Mouse (Mus musculus): Measurements from ENCODE around the gene Nfix. TPM values are rescaled to one million over a fixed set of nuclear protein-coding genes. Genes with fewer than 3 reads are reported as not detected.
A peak's percentile ranks its signal among the peaks of the same experiment; 100 is the strongest.

Nfix gene
- polyA plus RNA-seq, 1 experiment = 65.7 TPM

- peaks cover 10% of the 10 kb centered on the region for H3K36me3 ChIP-seq (ENCODE audit: control insufficient read depth, insufficient read depth)
These were observed 33.7 kb downstream of the Nfix start for GRCm38 (mm10) chr8:84766422-84766821.

GRCm38 (mm10) chr8:84765629-84766028 is 34.5 kb downstream of the Nfix start:
- Histone ChIP-seq H3K4me3 (no peak overlapping the region), H3K79me2 (ENCODE audit: control insufficient read depth, insufficient read depth) (peaks cover 23% of the 10 kb centered on the region), H3K27me3 (ENCODE audit: control insufficient read depth, insufficient read depth, insufficient read length) (no peaks in the 10 kb centered on the region), H3K4me2 (ENCODE audit: low read depth) (no peak overlapping the region), H3ac (ENCODE audit: control insufficient read depth, insufficient read length) (no peak overlapping the region), H3K36me3 (ENCODE audit: control insufficient read depth, insufficient read depth) (peaks cover 10% of the 10 kb centered on the region)
- no peak for TF ChIP-seq TCF3 (IDR thresholded peaks at IDR 0.05; ENCODE audit: insufficient read length, low read depth)
- no peak for TF ChIP-seq CEBPB (IDR thresholded peaks at IDR 0.05; ENCODE audit: insufficient read depth, poor library complexity, severe bottlenecking)
- no peak for TF ChIP-seq MYOD1 (IDR thresholded peaks at IDR 0.05; ENCODE audit: control insufficient read depth in 1 of 3, insufficient read length in 2 of 3, low read depth in 2 of 3)

More at GRCm38 (mm10) chr8:84766422-84766821, 33.7 kb downstream of the Nfix start:
- no peaks in the 10 kb centered on the region for H3K27me3 ChIP-seq (ENCODE audit: control insufficient read depth, insufficient read depth, insufficient read length)
- TF ChIP-seq POLR2A (IDR thresholded peaks at IDR 0.05; ENCODE audit: insufficient read length, low read depth) = no peak
- no peak for TF ChIP-seq TCF12 (IDR thresholded peaks at IDR 0.05; ENCODE audit: insufficient read depth, poor library complexity, severe bottlenecking)
- TF ChIP-seq POLR2AphosphoS2 (IDR thresholded peaks at IDR 0.05; ENCODE audit: insufficient read length, low read depth) = no peak
- TF ChIP-seq MYOD1 (IDR thresholded peaks at IDR 0.05; ENCODE audit: control insufficient read depth in 1 of 3, insufficient read length in 2 of 3, low read depth in 2 of 3) = no peak
- no peak for TF ChIP-seq REST (IDR thresholded peaks at IDR 0.05; ENCODE audit: insufficient read depth, insufficient read length)
- TF ChIP-seq SRF (IDR thresholded peaks at IDR 0.05; ENCODE audit: control insufficient read depth, insufficient read length, low read depth) = no peak
- TF ChIP-seq E2F4 (IDR thresholded peaks at IDR 0.05; ENCODE audit: insufficient read depth) = no peak
- no peak for TF ChIP-seq TCF3 (IDR thresholded peaks at IDR 0.05; ENCODE audit: insufficient read length, low read depth)
- TF ChIP-seq USF1 (IDR thresholded peaks at IDR 0.05; ENCODE audit: low read depth) = no peak
- H3ac ChIP-seq (ENCODE audit: control insufficient read depth, insufficient read length) = no peak overlapping the region
- no peak overlapping the region for H3K4me2 ChIP-seq (ENCODE audit: low read depth)
- no peak overlapping the region for H3K4me3 ChIP-seq
- H3K79me2 ChIP-seq (ENCODE audit: control insufficient read depth, insufficient read depth) = peaks cover 28% of the 10 kb centered on the region

DNA sequence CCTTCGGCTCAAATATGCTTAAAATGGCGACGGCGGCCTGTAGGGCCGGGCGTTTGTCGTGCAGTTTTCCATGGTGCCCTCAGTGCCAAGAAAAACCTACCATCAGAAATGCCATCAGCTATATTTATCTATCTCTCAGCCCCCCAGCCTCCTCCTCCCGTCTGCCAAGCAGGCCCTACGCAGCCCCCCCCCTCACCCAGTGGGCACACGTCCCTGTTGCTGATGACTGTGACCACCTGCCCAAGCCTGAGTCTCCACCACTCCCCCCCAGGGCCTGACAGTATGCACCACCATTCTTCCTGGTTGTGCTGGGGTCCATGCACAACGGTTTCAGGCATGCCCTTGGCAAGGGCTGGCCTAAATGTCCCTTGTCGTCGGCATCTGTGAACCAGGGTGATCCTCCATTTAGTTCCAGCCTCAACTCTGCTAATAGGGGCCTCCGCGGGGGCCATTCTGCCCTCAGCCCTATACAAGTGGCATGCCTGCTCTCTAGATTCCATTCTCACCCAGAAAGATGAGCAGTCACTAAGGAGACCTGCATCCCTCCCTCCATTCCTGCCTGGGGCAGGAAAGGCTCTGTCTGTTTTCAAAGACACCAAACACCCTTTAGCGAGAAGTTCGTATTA is 35.2 kb downstream of the Nfix start:
- H3K4me2 ChIP-seq (ENCODE audit: low read depth) = no peak overlapping the region
- peaks cover 29% of the 10 kb centered on the region for H3K79me2 ChIP-seq (ENCODE audit: control insufficient read depth, insufficient read depth)
- H3K36me3 ChIP-seq (ENCODE audit: control insufficient read depth, insufficient read depth) = peaks cover 10% of the 10 kb centered on the region
- H3K4me3 ChIP-seq = no peak overlapping the region
- no peak overlapping the region for H3ac ChIP-seq (ENCODE audit: control insufficient read depth, insufficient read length)
- no peaks in the 10 kb centered on the region for H3K27me3 ChIP-seq (ENCODE audit: control insufficient read depth, insufficient read depth, insufficient read length)
- TF ChIP-seq POLR2AphosphoS2 (IDR thresholded peaks at IDR 0.05; ENCODE audit: insufficient read length, low read depth) (no peak), CEBPB (IDR thresholded peaks at IDR 0.05; ENCODE audit: insufficient read depth, poor library complexity, severe bottlenecking) (no peak), REST (IDR thresholded peaks at IDR 0.05; ENCODE audit: insufficient read depth, insufficient read length) (no peak), E2F4 (IDR thresholded peaks at IDR 0.05; ENCODE audit: insufficient read depth) (no peak), MYOD1 (IDR thresholded peaks at IDR 0.05; ENCODE audit: control insufficient read depth in 1 of 3, insufficient read length in 2 of 3, low read depth in 2 of 3) (no peak), TCF12 (IDR thresholded peaks at IDR 0.05; ENCODE audit: insufficient read depth, poor library complexity, severe bottlenecking) (no peak)

- Histone ChIP-seq H3K36me3 (ENCODE audit: control insufficient read depth, insufficient read depth) (peaks cover 9% of the 10 kb centered on the region), H3K4me2 (ENCODE audit: low read depth) (no peak overlapping the region), H3K4me3 (no peak overlapping the region), H3ac (ENCODE audit: control insufficient read depth, insufficient read length) (no peak overlapping the region), H3K27me3 (ENCODE audit: control insufficient read depth, insufficient read depth, insufficient read length) (no peaks in the 10 kb centered on the region), H3K79me2 (ENCODE audit: control insufficient read depth, insufficient read depth) (peaks cover 35% of the 10 kb centered on the region)
- no peak for TF ChIP-seq MAX (IDR thresholded peaks at IDR 0.05; ENCODE audit: low read depth)
- no peak for TF ChIP-seq USF1 (IDR thresholded peaks at IDR 0.05; ENCODE audit: low read depth)
- no peak for TF ChIP-seq MYOG (IDR thresholded peaks at IDR 0.05; ENCODE audit: control insufficient read depth in 1 of 3, insufficient read depth in 1 of 3, insufficient read length in 2 of 3, low read depth in 2 of 3)
- no peak for TF ChIP-seq SRF (IDR thresholded peaks at IDR 0.05; ENCODE audit: control insufficient read depth, insufficient read length, low read depth)
- no peak for TF ChIP-seq CEBPB (IDR thresholded peaks at IDR 0.05; ENCODE audit: insufficient read depth, poor library complexity, severe bottlenecking)
- TF ChIP-seq POLR2AphosphoS2 (IDR thresholded peaks at IDR 0.05; ENCODE audit: insufficient read length, low read depth) = no peak
- no peak for TF ChIP-seq E2F4 (IDR thresholded peaks at IDR 0.05; ENCODE audit: insufficient read depth)
- TF ChIP-seq MYOD1 (IDR thresholded peaks at IDR 0.05; ENCODE audit: control insufficient read depth in 1 of 3, insufficient read length in 2 of 3, low read depth in 2 of 3) = no peak
- TF ChIP-seq POLR2A (IDR thresholded peaks at IDR 0.05; ENCODE audit: insufficient read length, low read depth) = no peak
- TF ChIP-seq TCF3 (IDR thresholded peaks at IDR 0.05; ENCODE audit: insufficient read length, low read depth) = no peak
These were observed 36.0 kb downstream of the Nfix start for GRCm38 (mm10) chr8:84764100-84764499.

DNA sequence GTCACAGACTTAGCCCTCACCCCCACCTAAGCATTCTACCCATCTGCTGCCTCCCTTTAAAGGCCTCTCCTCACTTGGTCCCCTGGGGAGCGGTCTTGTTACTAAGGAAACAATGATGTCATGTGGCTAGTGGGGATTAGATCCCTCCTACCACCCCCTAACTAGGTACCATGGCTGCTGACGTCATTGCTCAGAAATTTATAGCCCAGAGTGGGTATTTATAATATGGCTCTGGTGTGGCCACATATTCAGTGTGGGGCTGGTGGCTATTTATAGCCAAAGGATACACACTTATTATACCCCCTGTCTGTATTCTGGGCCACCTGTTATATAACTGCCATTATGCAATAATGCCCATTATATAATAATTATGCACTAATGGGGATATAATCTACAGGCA is 39.2 kb downstream of the Nfix start:
- Histone ChIP-seq H3K27me3 (ENCODE audit: control insufficient read depth, insufficient read depth, insufficient read length) (no peaks in the 10 kb centered on the region), H3K4me2 (ENCODE audit: low read depth) (peak overlapping the region; percentile 4), H3K4me3 (no peak overlapping the region), H3ac (ENCODE audit: control insufficient read depth, insufficient read length) (no peak overlapping the region), H3K79me2 (ENCODE audit: control insufficient read depth, insufficient read depth) (peaks cover 50% of the 10 kb centered on the region), H3K36me3 (ENCODE audit: control insufficient read depth, insufficient read depth) (peaks cover under 1% of the 10 kb centered on the region)
- no peak for TF ChIP-seq REST (IDR thresholded peaks at IDR 0.05; ENCODE audit: insufficient read depth, insufficient read length)
- peak in 1 of 3 experiments; percentile 38 for TF ChIP-seq MYOD1 (IDR thresholded peaks at IDR 0.05; ENCODE audit: control insufficient read depth in 1 of 3, insufficient read length in 2 of 3, low read depth in 2 of 3)
- no peak for TF ChIP-seq POLR2AphosphoS2 (IDR thresholded peaks at IDR 0.05; ENCODE audit: insufficient read length, low read depth)
- 0 out of 2 replicates have a peak, but pooled peaks have one; percentile 23 for TF ChIP-seq CEBPB (IDR thresholded peaks at IDR 0.05; ENCODE audit: insufficient read depth, poor library complexity, severe bottlenecking)
- no peak for TF ChIP-seq TCF12 (IDR thresholded peaks at IDR 0.05; ENCODE audit: insufficient read depth, poor library complexity, severe bottlenecking)
- no peak for TF ChIP-seq SRF (IDR thresholded peaks at IDR 0.05; ENCODE audit: control insufficient read depth, insufficient read length, low read depth)
- no peak for TF ChIP-seq MYOG (IDR thresholded peaks at IDR 0.05; ENCODE audit: control insufficient read depth in 1 of 3, insufficient read depth in 1 of 3, insufficient read length in 2 of 3, low read depth in 2 of 3)

Data from myocyte (in vitro differentiated cells).